Mouse (Mus musculus) right cerebral cortex, adult 2 months (tissue): ENCODE results near the gene Ggcx.

Experiments used
- DNase-seq, 2 experiments: peaks; one replicate each; pipeline ENCODE4 v3.0.0; 2021 to 2022; ENCODE audit warnings: low spot score in 2 of 2

The Ggcx gene

DNA sequence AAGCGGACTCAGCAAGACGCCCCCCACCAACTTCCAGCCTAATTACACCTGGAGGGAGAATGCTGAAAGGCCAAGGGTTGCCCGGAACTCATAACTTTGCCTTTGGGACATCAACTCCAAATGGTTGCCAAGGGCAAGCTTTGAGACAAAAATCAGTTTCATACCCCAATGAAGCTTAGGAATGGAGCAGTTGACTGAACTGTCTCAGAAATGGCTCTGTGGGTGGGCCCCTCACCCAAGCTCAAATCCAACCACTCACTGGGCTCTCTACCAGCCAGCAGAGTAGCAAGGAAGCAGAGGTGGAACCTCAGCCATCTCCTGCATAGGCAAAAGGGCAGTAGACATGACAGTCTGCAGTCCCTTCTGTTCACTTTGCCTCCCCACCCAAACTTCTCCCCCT lies 26.3 kb upstream of the Ggcx start:
- no peak for DNase-seq

DNA sequence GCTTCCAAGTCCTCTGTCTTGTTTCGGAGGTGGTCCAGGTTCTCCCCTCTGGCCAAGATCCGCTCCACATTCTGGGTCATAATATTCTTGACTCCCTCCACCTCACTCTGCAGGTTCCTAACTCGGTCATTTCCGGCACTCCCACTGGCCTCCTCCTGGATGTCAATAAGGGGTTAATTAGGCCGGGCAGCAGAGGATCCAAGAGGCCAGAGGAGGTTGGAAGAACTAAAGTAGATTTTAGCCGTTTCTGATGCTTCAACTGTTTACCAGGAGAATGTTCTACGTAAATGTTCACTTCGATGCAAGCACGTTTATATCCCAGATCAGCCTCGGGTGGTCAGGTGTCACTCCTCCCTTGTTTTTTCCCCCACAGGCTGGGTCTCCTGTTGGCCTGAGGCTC lies 25.8 kb upstream of the Ggcx start:
- DNase-seq, result no peak

DNA sequence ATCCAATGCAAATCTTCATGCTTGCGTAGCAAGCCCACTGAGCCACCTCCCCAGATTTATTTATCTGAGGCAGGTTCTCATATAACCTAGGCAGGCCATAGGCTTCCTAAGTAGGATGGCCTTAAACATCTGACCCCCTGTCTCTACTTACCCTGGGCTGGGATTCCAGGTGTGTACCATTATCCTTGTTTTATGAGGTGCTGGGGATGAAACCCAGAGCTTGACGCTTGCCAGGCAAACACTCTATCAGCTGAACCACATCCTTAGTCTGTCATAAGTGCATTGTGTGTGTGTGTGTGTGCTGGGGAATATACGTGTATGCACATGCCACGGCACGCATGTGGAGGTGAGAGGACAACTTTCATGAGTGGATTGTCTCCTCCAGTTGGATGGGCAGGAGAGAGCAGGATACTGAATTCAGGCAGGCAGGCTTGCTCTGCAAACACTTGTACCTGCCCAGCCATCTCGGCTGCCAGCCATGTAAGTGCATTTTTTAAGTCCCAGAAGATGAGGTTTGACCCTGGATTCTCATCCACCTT lies 25.2 kb upstream of the Ggcx start:
- no peak for DNase-seq

- peak in 1 of 2 experiments; percentile 19 for DNase-seq
Observed at GRCm38 (mm10) chr6:72389471-72389940, 24.6 kb upstream of the Ggcx start.

DNA sequence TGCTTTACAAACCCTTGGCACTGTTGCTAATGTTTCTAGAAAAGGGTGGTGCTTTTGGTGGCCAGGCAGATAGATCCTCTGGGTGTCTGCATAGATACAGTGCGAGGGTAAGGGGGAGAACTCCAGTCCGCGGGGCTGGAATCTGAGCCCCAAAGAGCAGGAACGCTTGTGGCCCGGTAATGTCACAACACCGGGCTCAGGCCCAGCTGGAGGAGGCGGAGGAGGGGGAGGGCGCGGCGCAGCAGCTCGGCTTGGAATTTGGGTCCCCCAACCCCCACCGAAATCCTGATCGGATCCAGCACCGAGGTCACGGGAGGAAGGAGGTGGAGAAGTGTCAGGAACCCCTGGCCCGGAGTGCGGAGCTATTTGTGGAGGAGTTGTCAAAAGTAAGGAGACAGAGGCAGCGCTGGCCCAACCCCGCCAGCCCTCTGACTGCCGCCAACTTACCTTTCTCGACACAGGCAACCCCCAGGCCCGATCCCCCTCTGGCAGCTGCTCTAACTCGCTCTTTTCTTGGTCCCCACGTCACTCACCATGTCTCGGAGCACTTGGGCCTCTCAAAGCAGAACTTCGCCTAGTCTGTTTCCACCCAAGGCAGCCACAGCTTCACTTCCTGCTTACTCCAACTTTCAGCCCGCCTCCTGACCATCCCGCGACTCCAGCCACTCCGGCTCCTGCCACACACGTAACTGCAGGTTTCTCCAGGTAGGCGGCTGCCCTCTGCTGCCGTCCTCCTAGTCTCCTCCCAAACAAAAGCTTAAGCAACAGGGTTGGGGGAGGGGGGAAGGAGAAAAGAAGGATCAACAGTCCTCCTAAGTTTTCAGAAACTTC lies 24.0 kb upstream of the Ggcx start, which contains the start of gene Vamp8:
Vamp8 (minus strand) TSS at position 763 of the 831 bp plus-strand sequence.
- DNase-seq, result peak; percentile 33 to 40

DNA sequence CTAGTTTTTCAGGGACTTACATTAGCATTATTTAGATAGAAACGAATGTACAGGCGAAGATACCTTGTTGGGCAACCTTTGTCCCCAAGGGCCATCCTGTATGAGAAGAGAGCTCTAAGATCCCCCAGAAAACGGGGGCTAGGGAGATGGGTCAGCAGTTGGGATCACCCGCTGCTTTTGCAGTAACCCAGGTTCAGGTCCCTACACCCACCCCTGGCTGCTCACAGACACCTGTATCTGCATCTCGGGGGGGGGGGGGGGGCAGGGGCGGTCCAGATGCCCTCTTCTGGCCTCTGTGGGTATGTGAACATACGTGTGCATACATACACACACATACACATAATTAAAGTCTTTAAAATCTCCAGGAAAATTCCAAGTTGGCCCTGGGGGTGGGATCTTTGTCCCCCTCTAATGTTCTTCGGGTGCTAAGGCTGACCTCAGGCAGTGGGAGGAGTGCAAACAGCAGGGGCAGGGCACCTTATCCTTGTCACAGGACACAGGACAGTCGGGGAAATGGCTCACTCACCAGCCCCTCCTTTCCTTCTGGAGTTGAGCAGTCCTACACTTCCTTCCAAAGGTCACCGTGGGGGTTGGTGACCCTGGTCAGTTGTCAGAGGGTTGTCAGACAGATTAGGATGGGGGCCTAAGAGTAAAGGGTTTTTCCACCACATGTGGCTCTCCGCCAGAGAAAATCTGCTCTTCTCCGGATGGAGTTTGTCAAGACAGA lies 23.1 kb upstream of the Ggcx start:
- no peak for DNase-seq

DNA sequence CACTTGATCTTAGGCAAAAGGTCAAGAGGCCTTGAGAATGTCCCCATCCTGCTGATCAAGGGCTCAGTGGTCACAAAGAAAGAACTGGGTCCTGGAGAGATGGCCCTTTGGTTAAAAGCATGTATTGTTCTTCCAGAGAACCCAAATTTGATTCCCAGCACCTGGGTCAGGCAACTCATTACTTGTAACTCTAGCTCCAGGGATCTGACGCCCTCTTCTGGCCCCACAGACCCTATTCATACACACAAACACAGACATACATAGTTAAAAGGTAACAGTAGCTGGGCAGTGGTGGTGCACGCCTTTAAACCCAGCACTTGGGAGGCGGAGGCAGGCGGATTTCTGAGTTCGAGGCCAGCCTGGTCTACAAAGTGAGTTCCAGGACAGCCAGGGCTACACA lies 21.8 kb upstream of the Ggcx start:
- no peak for DNase-seq

DNA sequence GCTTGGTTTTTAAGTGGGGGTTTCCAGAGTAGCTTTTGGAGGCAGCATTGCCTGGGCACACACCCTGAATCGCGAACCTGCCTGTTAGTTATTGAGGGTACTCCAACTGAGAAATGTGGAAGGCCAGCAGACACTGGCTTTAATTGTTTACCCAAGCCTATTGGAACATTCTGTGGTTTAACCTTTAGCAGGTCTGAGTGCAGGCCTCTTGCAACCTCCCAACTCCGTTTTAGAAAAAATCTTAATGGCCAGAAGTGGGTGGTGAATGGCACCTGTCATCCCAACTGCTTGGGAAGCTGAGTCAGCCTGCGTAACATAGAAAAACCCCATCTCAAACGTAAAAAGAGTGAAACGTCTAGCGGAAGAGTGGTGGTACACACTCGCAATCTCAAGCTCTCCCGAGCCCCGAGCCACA lies 17.3 kb upstream of the Ggcx start:
- no peak for DNase-seq

DNA sequence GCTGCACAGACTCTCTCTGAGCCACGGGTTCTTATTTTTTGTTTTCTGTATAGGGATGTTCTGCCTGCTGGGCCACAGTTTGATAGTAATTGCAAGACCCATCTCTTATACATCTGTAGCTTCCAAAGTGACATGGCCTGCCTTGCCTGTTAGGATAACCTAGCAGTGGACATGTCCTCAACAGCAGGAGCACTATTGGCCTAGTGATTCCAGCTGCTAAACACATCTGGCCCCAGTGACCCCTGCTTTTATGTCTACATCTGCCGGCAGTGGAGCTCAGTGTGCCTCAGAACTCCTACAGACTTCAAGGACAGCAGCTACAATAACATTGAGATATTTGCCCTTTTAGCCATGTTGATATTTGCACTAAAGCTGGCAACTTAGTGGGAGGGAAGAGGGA lies 14.1 kb upstream of the Ggcx start:
- no peak for DNase-seq

- peak; percentile 78 to 85 for DNase-seq
Observed at GRCm38 (mm10) chr6:72401875-72402274, 12.2 kb upstream of the Ggcx start.

DNA sequence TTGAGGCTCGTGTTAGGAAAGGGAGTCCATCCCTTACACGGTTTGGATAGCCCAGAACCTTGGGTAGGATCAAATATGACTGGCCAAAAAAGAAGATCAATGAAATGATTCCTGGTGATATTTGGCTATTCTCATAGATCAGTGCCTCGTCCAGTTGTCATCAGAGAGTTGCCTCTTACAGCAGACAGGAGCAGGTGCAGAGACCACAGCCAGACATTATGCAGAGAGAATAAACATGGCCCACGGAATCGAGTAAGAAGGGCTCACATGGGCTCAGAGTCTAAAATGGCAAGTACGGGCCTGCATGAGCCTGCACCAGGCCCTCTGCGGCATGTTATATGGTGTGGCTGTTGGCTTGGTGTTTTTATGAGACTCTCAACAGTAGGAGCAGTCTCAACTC lies 8.8 kb upstream of the Ggcx start:
- DNase-seq, result no peak

- peak; percentile 89 to 91 for DNase-seq
Observed at GRCm38 (mm10) chr6:72407119-72407518, 7.0 kb upstream of the Ggcx start.

GRCm38 (mm10) chr6:72409567-72409966 lies 4.5 kb upstream of the Ggcx start:
- peak; percentile 81 to 83 for DNase-seq

DNA sequence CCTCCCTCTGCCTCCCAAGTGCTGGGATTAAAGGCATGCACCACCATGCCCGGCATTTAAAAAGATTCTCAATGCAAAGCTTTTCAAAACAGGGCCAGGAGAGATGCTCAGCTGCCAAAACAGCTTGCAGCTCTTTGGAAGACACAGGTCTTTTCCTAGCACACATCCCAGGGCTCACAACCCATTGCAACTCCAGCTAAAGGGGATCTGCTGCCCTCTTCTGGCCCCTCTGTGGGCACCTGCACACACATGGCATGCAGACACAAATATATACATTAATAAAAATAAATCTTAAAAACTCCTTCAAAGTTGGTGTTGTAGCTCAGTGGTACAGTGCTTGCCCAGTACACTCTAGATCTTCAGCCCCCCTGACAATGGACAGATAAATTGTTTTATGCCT lies 4.1 kb upstream of the Ggcx start:
- no peak for DNase-seq

DNA sequence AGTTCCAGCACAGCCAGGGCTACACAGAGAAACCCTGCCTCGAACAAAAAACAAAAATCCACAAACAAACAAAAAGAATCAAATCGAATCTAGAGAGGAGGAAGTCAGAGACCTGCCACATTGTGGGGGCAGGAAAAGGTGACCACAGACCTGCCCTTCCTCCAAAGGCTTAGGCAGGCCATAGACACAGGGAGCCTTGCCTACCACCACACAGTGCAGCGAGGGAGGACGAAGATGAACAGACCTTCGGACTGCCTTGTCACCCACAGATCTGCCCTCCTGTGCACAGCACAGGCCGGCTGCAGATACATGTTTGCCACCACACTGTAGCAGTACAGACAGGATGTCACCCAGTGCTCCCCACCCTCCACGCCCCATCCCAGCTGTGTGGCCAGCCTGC lies 3.6 kb upstream of the Ggcx start:
- no peak for DNase-seq

GRCm38 (mm10) chr6:72415181-72415580 lies 1.1 kb downstream of the Ggcx start:
- no peak for DNase-seq

GRCm38 (mm10) chr6:72415964-72416772 lies 2.1 kb downstream of the Ggcx start:
- no peak for DNase-seq

- DNase-seq, result no peak
Observed at GRCm38 (mm10) chr6:72418279-72418678, 4.2 kb downstream of the Ggcx start.

- no peak for DNase-seq
Observed at GRCm38 (mm10) chr6:72419806-72420205, 5.7 kb downstream of the Ggcx start.

GRCm38 (mm10) chr6:72420901-72421300 lies 6.8 kb downstream of the Ggcx start:
- no peak for DNase-seq

GRCm38 (mm10) chr6:72425646-72426045 lies 11.5 kb downstream of the Ggcx start:
- no peak for DNase-seq

- DNase-seq, result peak; percentile 81 to 84
Observed at GRCm38 (mm10) chr6:72428036-72428435, 13.9 kb downstream of the Ggcx start.
